Mouse (Mus musculus): Measurements from ENCODE around the gene Car6.

Car6 gene

GRCm38 (mm10) chr4:150188236-150188635 is 12.9 kb downstream of the Car6 start:
- no peak for ATAC-seq (ENCODE audit: low TSS enrichment)

GRCm38 (mm10) chr4:150181304-150181703 is 19.8 kb downstream of the Car6 start:
- ATAC-seq (ENCODE audit: low TSS enrichment), result no peak

GRCm38 (mm10) chr4:150178131-150178530 is 23.0 kb downstream of the Car6 start:
- ATAC-seq (ENCODE audit: low TSS enrichment), result no peak

GRCm38 (mm10) chr4:150177122-150177521 is 24.0 kb downstream of the Car6 start:
- ATAC-seq (ENCODE audit: low TSS enrichment), result no peak

GRCm38 (mm10) chr4:150176535-150176934 is 24.6 kb downstream of the Car6 start:
- no peak for ATAC-seq (ENCODE audit: low TSS enrichment)

GRCm38 (mm10) chr4:150174027-150174426 is 27.1 kb downstream of the Car6 start:
- ATAC-seq (ENCODE audit: low TSS enrichment), result no peak

- no peak for ATAC-seq (ENCODE audit: low TSS enrichment)
Measured at GRCm38 (mm10) chr4:150173281-150173680, 27.9 kb downstream of the Car6 start.

- no peak for ATAC-seq (ENCODE audit: low TSS enrichment)
Measured at GRCm38 (mm10) chr4:150172107-150172506, 29.0 kb downstream of the Car6 start.

- 0 out of 2 replicates have a peak, but pooled peaks have one; percentile 44 for ATAC-seq (ENCODE audit: low TSS enrichment)
Measured at GRCm38 (mm10) chr4:150168406-150168805, 32.7 kb downstream of the Car6 start.

- ATAC-seq (ENCODE audit: low TSS enrichment), result no peak
Measured at GRCm38 (mm10) chr4:150164875-150165274, 36.3 kb downstream of the Car6 start.

- ATAC-seq (ENCODE audit: low TSS enrichment), result no peak
Measured at GRCm38 (mm10) chr4:150162561-150163169, 38.5 kb downstream of the Car6 start.

GRCm38 (mm10) chr4:150159458-150159857 is 41.7 kb downstream of the Car6 start:
- ATAC-seq (ENCODE audit: low TSS enrichment), result no peak

GRCm38 (mm10) chr4:150157348-150157882 is 43.7 kb downstream of the Car6 start:
- no peak for ATAC-seq (ENCODE audit: low TSS enrichment)

- ATAC-seq (ENCODE audit: low TSS enrichment), result no peak
Measured at GRCm38 (mm10) chr4:150155731-150156130, 45.4 kb downstream of the Car6 start.

- no peak for ATAC-seq (ENCODE audit: low TSS enrichment)
Measured at GRCm38 (mm10) chr4:150155301-150155700, 45.8 kb downstream of the Car6 start.

GRCm38 (mm10) chr4:150152483-150152882 is 48.6 kb downstream of the Car6 start:
- no peak for ATAC-seq (ENCODE audit: low TSS enrichment)

- ATAC-seq (ENCODE audit: low TSS enrichment), result no peak
Measured at GRCm38 (mm10) chr4:150151045-150151444, 50.1 kb downstream of the Car6 start.

- ATAC-seq (ENCODE audit: low TSS enrichment), result no peak
Measured at GRCm38 (mm10) chr4:150146286-150146685, 54.8 kb downstream of the Car6 start.

- ATAC-seq (ENCODE audit: low TSS enrichment), result no peak
Measured at GRCm38 (mm10) chr4:150144242-150144641, 56.9 kb downstream of the Car6 start.

- ATAC-seq (ENCODE audit: low TSS enrichment), result no peak
Measured at GRCm38 (mm10) chr4:150140346-150140745, 60.8 kb downstream of the Car6 start.

- no peak for ATAC-seq (ENCODE audit: low TSS enrichment)
Measured at GRCm38 (mm10) chr4:150139090-150139489, 62.0 kb downstream of the Car6 start.

- ATAC-seq (ENCODE audit: low TSS enrichment), result peak; percentile 92
Measured at GRCm38 (mm10) chr4:150138084-150138543, 63.0 kb downstream of the Car6 start.

GRCm38 (mm10) chr4:150137368-150138083 is 63.6 kb downstream of the Car6 start:
- ATAC-seq (ENCODE audit: low TSS enrichment), result no peak

Data from frontal cortex, adult (tissue).